Mouse (Mus musculus) CH12.LX (cell line): Measurements from ENCODE around the gene Rpl3l. TPM values are rescaled to one million over a fixed set of nuclear protein-coding genes. Genes with fewer than 3 reads are reported as not detected.

Experiments
- DNase-seq: peaks from one replicate; pipeline ENCODE4 v3.0.0-alpha.2; 2013; ENCODE audit errors: extremely low read depth
- H3K27ac ChIP-seq: 2 replicates; pipeline ENCODE4 v1.5.1; 2012; ENCODE audit warnings: low read depth, mild to moderate bottlenecking, control low read depth, moderate library complexity; ENCODE audit not compliant: insufficient read depth
- H3K27me3 ChIP-seq: replicated peaks from 2 replicates; pipeline ENCODE3; 2012; ENCODE audit warnings: inconsistent platforms
- H3K36me3 ChIP-seq, 2 experiments: replicated peaks in 1 of 2; 2 replicates each; pipeline versions ENCODE3 to v1.6.1; 2012; ENCODE audit warnings: inconsistent platforms in 1 of 2, low read length in 1 of 2, mild to moderate bottlenecking in 1 of 2, mixed read lengths in 1 of 2, moderate library complexity in 1 of 2; ENCODE audit not compliant: control insufficient read depth in 1 of 2, insufficient read depth in 1 of 2
- H3K4me1 ChIP-seq, 2 experiments: 2 replicates each; pipeline ENCODE4 v1.6.1; 2012; ENCODE audit warnings: inconsistent platforms in 1 of 2, moderate library complexity in 1 of 2; ENCODE audit not compliant: insufficient read depth in 2 of 2, control insufficient read depth in 1 of 2
- H3K4me2 ChIP-seq: 2 replicates; pipeline ENCODE4 v1.6.1; 2012; ENCODE audit warnings: low read depth, mild to moderate bottlenecking, control low read depth; ENCODE audit not compliant: poor library complexity, insufficient read depth, severe bottlenecking
- H3K4me3 ChIP-seq, 3 experiments: fragments of 150-350 bp in 1 of 3; sonication (generic) in 1 of 3; replicated peaks in 1 of 3; 2 replicates each; pipeline versions ENCODE3 to v1.5.1; 2011 to 2012; ENCODE audit warnings: low read depth in 2 of 3, low read length in 2 of 3, mild to moderate bottlenecking in 2 of 3, moderate library complexity in 2 of 3, control low read depth in 1 of 3, improper control_type of control experiment in 1 of 3, inconsistent platforms in 1 of 3, mixed read lengths in 1 of 3; ENCODE audit not compliant: poor library complexity in 1 of 3
- H3K79me2 ChIP-seq: replicated peaks from 2 replicates; pipeline ENCODE4 v1.6.1; 2012; ENCODE audit warnings: mild to moderate bottlenecking, moderate library complexity; ENCODE audit not compliant: control insufficient read depth, poor library complexity, insufficient read depth, severe bottlenecking; ENCODE audit errors: extremely low read depth
- H3K9ac ChIP-seq: 2 replicates; pipeline ENCODE4 v1.6.1; 2012; ENCODE audit warnings: low read depth, mild to moderate bottlenecking, control low read depth, moderate library complexity; ENCODE audit not compliant: insufficient read depth
- H3K9me3 ChIP-seq: replicated peaks from 2 replicates; pipeline ENCODE3; 2012; ENCODE audit warnings: low read length, inconsistent platforms, mixed read lengths
- BHLHE40 ChIP-seq: IDR thresholded peaks from 2 replicates; pipeline ENCODE4 v1.6.1; 2011; ENCODE audit warnings: mild to moderate bottlenecking, low read depth, low read length, improper control_type of control experiment
- CHD1 ChIP-seq: IDR thresholded peaks from 2 replicates; pipeline ENCODE4 v1.6.1; 2012; ENCODE audit warnings: low read depth, low read length, improper control_type of control experiment, inconsistent platforms
- CHD2 ChIP-seq: IDR thresholded peaks from 2 replicates; pipeline ENCODE4 v1.6.1; 2011; ENCODE audit warnings: low read length, improper control_type of control experiment
- CTCF ChIP-seq, 2 experiments: IDR thresholded peaks in 1 of 2; conservative IDR thresholded peaks in 1 of 2; 2 replicates each; pipeline ENCODE4 v1.5.1; 2011 to 2012; ENCODE audit warnings: low read depth in 2 of 2, low read length in 2 of 2, improper control_type of control experiment in 1 of 2, inconsistent platforms in 1 of 2, mild to moderate bottlenecking in 1 of 2, moderate library complexity in 1 of 2
- ELF1 ChIP-seq: IDR thresholded peaks from 2 replicates; pipeline ENCODE4 v1.6.1; 2014; ENCODE audit warnings: low read depth, mild to moderate bottlenecking, inconsistent platforms, low read length, improper control_type of control experiment
- EP300 ChIP-seq: IDR thresholded peaks from 2 replicates; pipeline ENCODE4 v1.6.1; 2011; ENCODE audit warnings: low read length, improper control_type of control experiment
- IRF4 ChIP-seq: IDR thresholded peaks from 2 replicates; pipeline ENCODE4 v1.6.1; 2014; ENCODE audit warnings: low read depth, mild to moderate bottlenecking, inconsistent platforms, low read length, improper control_type of control experiment
- JUN ChIP-seq: IDR thresholded peaks from 2 replicates; pipeline ENCODE4 v1.6.1; 2011; ENCODE audit warnings: low read depth, mild to moderate bottlenecking, low read length, improper control_type of control experiment, moderate library complexity; ENCODE audit not compliant: insufficient read depth
- MAX ChIP-seq: IDR thresholded peaks from 2 replicates; pipeline ENCODE4 v1.6.1; 2011; ENCODE audit warnings: low read length, improper control_type of control experiment
- MEF2A ChIP-seq: IDR thresholded peaks from 2 replicates; pipeline ENCODE4 v1.6.1; 2014; ENCODE audit warnings: low read depth, mild to moderate bottlenecking, inconsistent platforms, low read length, improper control_type of control experiment, borderline replicate concordance
- NRF1 ChIP-seq: IDR thresholded peaks from 2 replicates; pipeline ENCODE4 v1.6.1; 2014; ENCODE audit warnings: low read depth, mild to moderate bottlenecking, inconsistent platforms, low read length, improper control_type of control experiment, moderate library complexity
- PAX5 ChIP-seq: IDR thresholded peaks from 2 replicates; pipeline ENCODE4 v1.6.1; 2012; ENCODE audit warnings: low read length, inconsistent platforms, mixed read lengths
- POLR2A ChIP-seq: IDR thresholded peaks from 2 replicates; pipeline ENCODE4 v1.6.1; 2011; ENCODE audit warnings: low read depth, mild to moderate bottlenecking, improper control_type of control experiment, low read length
- POLR2AphosphoS2 ChIP-seq: IDR thresholded peaks from 2 replicates; pipeline ENCODE4 v1.6.1; 2011; ENCODE audit warnings: low read depth, low read length, improper control_type of control experiment
- RAD21 ChIP-seq: IDR thresholded peaks from 2 replicates; pipeline ENCODE4 v1.6.1; 2011; ENCODE audit warnings: low read depth, mild to moderate bottlenecking, low read length, improper control_type of control experiment, moderate library complexity
- SIN3A ChIP-seq: IDR thresholded peaks from 2 replicates; pipeline ENCODE4 v1.6.1; 2012; ENCODE audit warnings: low read length, improper control_type of control experiment, inconsistent platforms
- TCF12 ChIP-seq: IDR thresholded peaks from 2 replicates; pipeline ENCODE4 v1.6.1; 2014; ENCODE audit warnings: low read depth, mild to moderate bottlenecking, inconsistent platforms, low read length, improper control_type of control experiment
- UBTF ChIP-seq: IDR thresholded peaks from 2 replicates; pipeline ENCODE4 v1.6.1; 2012; ENCODE audit warnings: low read depth, mild to moderate bottlenecking, inconsistent platforms, low read length, improper control_type of control experiment, moderate library complexity
- USF1 ChIP-seq: IDR thresholded peaks from 2 replicates; pipeline ENCODE4 v1.6.1; 2014; ENCODE audit warnings: low read depth, mild to moderate bottlenecking, inconsistent platforms, low read length, improper control_type of control experiment
- ZKSCAN1 ChIP-seq: IDR thresholded peaks from 2 replicates; pipeline ENCODE4 v1.6.1; 2012; ENCODE audit warnings: low read depth, inconsistent platforms, low read length, improper control_type of control experiment, borderline replicate concordance
- ZNF384 ChIP-seq: IDR thresholded peaks from 2 replicates; pipeline ENCODE4 v1.6.1; 2012; ENCODE audit warnings: low read depth, low read length, improper control_type of control experiment, inconsistent platforms
- dilution Hi-C: fragments of 300-500 bp; cut with MboI; formaldehyde crosslinking; loops from 2 replicates; pipeline ENCODE4 v1.14.3; 2020; ENCODE audit warnings: low sequenced_read_pairs; ENCODE audit not compliant: extremely low pct_unique_long_range_greater_than_20kb, extremely low pct_ligation_motif_present
- in situ Hi-C: fragments of 300-500 bp; cut with MboI; formaldehyde crosslinking; loops from 3 replicates; pipeline ENCODE4 v1.14.3; 2019; ENCODE audit warnings: low sequenced_read_pairs, low pct_ligation_motif_present, low pct_unique_long_range_greater_than_20kb, mixed read lengths
- polyA plus RNA-seq: library from polyadenylated mRNA; unstranded; fragments of >175 nt; gene quantifications from 2 replicates; pipeline ENCODE4 v1.2.1, GENCODE M21; 2012; ENCODE audit warnings: low read depth; ENCODE audit not compliant: insufficient read length
- total RNA-seq, 2 experiments: library from RNA; depleted of rRNA; stranded (reverse); fragments of 300-350 nt in 1 of 2; fragments of >200 nt in 1 of 2; gene quantifications; 2 replicates each; pipeline ENCODE4 v1.2.3; 2012 to 2014

The Rpl3l gene
- total and polyA plus RNA-seq, 3 experiments, result 0.91 TPM; not detected in 2

DNA sequence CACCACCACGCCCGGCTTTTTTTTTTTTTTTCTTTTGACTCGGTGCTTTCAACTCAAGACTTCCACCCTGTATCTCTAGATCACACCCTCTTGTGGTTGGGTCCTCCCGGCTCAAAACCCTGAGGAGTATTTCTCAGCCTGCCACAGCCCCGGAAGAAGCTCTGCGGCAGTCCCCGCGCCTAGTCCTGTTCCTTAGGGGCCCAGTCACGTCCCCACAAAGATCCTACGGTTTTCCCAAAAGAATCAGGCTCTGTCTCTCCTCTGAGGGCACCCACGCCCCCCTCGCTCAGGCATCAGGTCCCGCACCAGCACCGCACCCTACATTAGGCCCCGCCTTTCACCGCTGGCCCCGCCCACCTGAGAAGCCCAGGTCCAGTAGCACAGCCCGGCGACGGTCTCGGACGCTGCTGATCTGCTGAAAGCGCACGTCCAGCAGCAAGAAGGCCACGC, 40.4 kb upstream of the Rpl3l start:
- peak; percentile 48 for DNase-seq
- peak overlapping the region; percentile 18; the same call in 1 of the 2 replicates for H3K9ac ChIP-seq
- peak overlapping the region; percentile 30 to 48 (median 45) for H3K4me3 ChIP-seq
- H3K27me3 ChIP-seq, result peaks cover 27% of the 10 kb centered on the region
- dilution Hi-C loops (no loop called here), in situ Hi-C loops (no loop called here)
- peak overlapping the region; percentile 66; the same call in 1 of the 2 replicates for H3K4me2 ChIP-seq
- no peak overlapping the region for H3K27ac ChIP-seq
- peaks cover 9 to 16% of the 10 kb centered on the region in 2 experiments for H3K4me1 ChIP-seq
- no peaks in the 10 kb centered on the region for H3K9me3 ChIP-seq
- peaks cover under 1 to 4% of the 10 kb centered on the region in 2 experiments for H3K36me3 ChIP-seq
- no peaks in the 10 kb centered on the region for H3K79me2 ChIP-seq
- TF ChIP-seq CHD2 (no peak), UBTF (no peak), NRF1 (no peak), TCF12 (no peak), RAD21 (no peak), ZNF384 (peak; percentile 81), JUN (no peak), EP300 (no peak), CHD1 (no peak), ELF1 (peak; percentile 49; the same call in 1 of the 2 replicates)

DNA sequence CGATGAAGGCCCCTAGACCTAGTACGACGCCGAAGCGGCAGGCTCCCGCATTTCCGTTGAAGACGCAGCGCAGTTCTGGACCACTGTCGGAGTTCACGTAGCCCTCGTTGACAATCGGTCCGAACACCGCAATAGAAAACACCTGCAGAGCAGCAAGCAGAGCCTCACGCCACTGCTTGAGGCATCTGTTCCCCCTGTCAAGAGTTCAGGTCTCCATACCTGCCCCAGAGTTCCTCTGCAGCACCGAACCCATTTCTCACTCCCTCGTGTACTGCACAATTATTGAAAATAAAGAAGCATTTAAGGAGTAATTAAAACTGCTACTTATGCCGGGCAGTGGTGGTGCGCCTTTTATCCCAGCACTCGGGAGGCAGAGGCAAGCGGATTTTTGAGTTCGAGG, 40.0 kb upstream of the Rpl3l start:
- Histone ChIP-seq H3K4me3 (peak overlapping the region in 1 of 3 experiments; percentile 48), H3K9ac (no peak overlapping the region), H3K4me1 (peaks cover 13 to 20% of the 10 kb centered on the region in 2 experiments), H3K79me2 (no peaks in the 10 kb centered on the region), H3K36me3 (peaks cover 0 to 4% of the 10 kb centered on the region in 2 experiments), H3K9me3 (no peaks in the 10 kb centered on the region), H3K27ac (no peak overlapping the region), H3K4me2 (0 out of 2 replicates have a peak overlapping the region, but pooled peaks have one; percentile 66), H3K27me3 (peaks cover 27% of the 10 kb centered on the region)
- in situ Hi-C loops, result no loop called here
- DNase-seq, result no peak
- no peak for TF ChIP-seq MAX
- TF ChIP-seq JUN, result no peak
- TF ChIP-seq ZKSCAN1, result no peak
- TF ChIP-seq PAX5, result no peak
- no peak for TF ChIP-seq CHD2
- no peak for TF ChIP-seq SIN3A
- no peak for TF ChIP-seq IRF4
- TF ChIP-seq MEF2A, result no peak
- no peak for TF ChIP-seq NRF1
- no peak for TF ChIP-seq BHLHE40
- no peak for TF ChIP-seq POLR2AphosphoS2
- TF ChIP-seq EP300, result no peak
- TF ChIP-seq USF1, result no peak
- no peak for TF ChIP-seq CTCF (conservative IDR thresholded peaks at IDR 0.05 in 1 of 2, IDR thresholded peaks at IDR 0.05 in 1 of 2; ENCODE audit: low read depth in 2 of 2, low read length in 2 of 2)
- no peak for TF ChIP-seq UBTF
- TF ChIP-seq POLR2A, result no peak
- TF ChIP-seq, all 38 proteins: peak for 0
- dilution Hi-C loops, result no loop called here
